Mouse (Mus musculus): ENCODE measurements at regions not wholly inside any gene's neighbourhood (a gene's known extent, or its start where the extent isn't known, plus 50 kb on each side); places are given as distances from the start of the nearest gene placed in this dataset.

DNA sequence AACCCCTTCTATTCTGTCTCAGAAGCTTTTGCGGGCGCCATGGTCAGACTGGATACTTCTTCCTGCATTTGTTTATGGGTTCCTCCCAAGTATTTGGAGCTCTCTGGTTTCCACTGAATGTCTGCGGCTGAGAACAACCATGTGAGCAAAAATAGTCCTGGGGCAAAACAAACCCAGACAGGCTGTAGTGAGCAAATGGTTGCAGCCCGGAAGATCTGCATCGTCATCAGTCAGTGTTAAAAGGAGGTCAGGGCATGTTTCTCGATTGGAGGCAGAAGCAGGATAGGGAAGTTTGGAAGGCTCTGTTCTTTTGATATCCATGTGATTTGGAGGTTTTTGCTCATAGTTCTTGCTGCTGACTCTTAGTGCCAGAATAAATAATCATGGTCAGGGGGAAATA, 492.1 kb upstream of the Jag1 start:
- peak; percentile 5 to 25 for DNase-seq (ENCODE audit: inconsistent age in 2 of 2, low spot score in 1 of 2)

DNA sequence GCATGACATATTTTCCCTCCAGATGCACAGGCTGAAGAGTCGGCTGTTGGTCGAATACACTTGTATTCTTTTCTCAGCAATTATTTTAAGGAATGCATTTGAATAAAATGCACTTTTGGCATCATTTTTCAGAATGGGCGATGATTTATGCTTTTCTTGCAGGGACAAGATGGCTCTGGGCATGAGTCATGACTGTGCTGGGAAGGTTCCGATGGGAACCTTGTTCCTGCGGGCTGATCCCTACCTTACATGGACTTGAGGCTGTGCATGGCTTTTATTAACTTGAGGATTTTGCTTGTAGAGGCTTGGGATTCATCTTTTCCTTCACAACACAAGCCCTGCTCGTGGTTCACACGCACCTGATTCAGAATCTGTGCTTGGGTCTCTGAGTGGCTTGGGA, 481.7 kb upstream of the Jag1 start:
- DNase-seq (ENCODE audit: inconsistent age in 2 of 2, low spot score in 1 of 2), result peak; percentile 28 to 29

DNA sequence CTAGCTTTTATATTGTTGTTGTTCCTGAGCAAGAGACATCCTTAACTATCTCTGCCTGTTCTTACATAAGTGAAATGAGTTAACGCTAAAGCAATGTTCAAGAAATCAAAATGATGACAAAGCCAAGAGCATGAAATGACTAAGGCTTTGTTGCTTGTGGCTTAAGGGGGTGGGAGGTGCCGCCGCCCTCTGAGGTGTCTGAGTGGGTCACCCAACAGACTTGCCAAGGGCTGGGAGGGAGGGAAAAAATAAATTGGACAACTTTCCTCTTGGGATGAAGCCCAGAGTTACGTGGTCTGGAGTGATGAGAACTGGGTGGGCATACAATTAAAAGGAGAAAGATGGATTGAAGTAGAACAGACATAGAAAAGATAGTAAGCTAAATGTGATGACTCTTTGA, 478.1 kb upstream of the Jag1 start:
- DNase-seq (ENCODE audit: inconsistent age in 2 of 2, low spot score in 1 of 2), result no peak

DNA sequence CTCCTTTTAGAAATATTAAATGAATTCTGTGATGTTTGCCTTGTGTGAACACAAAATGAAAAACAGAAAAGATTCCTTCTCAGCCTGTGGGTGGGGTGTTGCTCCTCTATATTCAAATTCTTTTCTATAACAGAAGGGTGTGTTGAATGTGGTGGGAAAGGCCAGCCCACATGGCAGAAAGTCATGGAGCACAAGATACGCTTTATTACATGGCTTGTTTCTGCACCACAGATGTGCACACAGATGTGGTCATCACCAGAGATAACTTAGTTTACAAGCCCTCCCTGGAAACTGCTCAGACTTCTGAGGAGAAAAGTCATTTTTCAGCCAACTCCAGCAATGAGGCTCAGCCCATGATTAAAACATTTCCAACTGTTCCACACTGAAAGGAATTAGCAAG, 475.1 kb upstream of the Jag1 start:
- no peak for DNase-seq (ENCODE audit: inconsistent age in 2 of 2, low spot score in 1 of 2)

DNA sequence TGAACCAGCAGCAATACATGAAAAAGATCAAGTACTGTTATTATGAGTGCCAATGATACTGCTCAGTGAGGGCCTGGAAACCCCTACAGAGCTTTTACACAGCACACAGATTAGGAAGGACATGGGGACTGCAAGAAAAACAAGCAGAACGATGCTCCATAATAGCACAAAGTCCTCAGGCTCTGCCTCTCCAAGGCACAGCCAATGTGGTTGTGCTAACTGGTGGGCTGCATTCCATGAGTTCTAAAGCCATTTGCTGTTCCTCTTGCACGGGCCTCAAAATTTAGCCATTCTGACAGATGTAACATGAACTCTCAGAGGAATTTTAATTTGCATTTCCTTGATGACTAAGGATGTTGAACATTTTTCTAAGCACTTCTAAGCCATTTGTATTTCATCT, 465.0 kb upstream of the Jag1 start:
- no peak for DNase-seq (ENCODE audit: inconsistent age in 2 of 2, low spot score in 1 of 2)

DNA sequence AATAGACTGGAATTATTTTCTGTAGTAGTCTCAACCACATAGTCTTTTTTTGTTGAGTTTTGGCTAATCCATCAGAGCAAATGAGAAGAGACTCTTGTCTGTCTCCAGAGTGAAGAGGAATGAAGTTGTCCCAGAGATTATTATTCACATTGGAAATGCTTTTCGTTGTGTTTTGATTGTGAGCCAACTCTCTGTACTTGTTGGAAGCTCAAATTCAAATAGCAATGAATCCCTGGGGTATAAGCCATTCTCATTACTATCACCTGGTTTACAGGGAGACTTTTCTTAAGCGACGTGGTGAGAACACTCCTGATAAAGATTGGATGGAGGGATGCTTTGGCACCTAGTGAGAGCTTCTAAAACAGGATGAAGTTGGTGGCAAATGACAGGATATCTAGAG, 459.3 kb upstream of the Jag1 start:
- DNase-seq (ENCODE audit: inconsistent age in 2 of 2, low spot score in 1 of 2), result no peak

DNA sequence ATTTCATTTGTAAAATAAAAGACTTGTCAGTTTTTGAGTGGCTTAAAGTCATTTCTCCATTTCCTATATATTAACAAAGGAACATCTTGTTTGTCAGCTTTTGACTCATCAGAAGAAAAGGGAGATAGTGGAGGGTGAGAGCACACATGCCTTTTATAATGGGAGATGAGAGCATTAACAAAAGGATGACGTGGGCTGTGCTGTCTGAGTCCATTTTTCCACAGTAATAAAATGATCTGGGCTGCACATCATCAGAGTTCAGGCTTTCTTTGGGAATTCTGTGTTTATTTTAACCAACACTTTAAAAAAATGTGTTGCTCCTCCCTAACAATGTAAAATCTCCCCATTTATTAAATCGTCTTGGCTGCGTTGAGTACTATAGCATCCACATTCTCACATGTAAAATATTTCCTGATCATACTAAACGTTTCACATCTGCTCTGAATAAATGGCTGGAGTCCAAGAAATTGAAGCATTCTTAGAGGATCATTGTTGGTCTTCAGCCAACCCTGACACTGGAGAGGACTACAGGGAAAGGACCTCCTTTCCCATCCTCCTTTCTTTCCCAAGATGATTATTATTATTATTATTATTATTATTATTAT, 458.5 kb upstream of the Jag1 start:
- no peak for DNase-seq (ENCODE audit: inconsistent age in 2 of 2, low spot score in 1 of 2)

DNA sequence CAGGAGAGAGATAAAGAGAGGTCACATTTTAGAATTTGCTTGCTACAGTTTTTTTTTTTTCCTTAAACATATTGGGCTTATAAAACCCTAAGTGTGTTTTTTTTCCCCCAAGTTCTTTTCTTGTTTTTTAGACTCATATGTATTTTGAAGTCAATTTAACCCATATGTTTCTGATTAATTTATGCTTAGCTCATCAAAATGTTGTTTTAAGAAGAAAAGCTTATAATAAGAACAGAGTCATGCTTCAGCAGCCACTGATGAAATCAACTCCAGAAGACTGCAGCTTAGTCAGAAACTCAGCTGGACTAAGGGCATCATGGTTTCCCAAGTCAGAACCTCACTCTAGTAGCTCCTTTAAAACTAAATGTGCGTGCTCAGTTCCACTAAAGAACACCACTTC, 454.7 kb upstream of the Jag1 start:
- no peak for DNase-seq (ENCODE audit: inconsistent age in 2 of 2, low spot score in 1 of 2)

DNA sequence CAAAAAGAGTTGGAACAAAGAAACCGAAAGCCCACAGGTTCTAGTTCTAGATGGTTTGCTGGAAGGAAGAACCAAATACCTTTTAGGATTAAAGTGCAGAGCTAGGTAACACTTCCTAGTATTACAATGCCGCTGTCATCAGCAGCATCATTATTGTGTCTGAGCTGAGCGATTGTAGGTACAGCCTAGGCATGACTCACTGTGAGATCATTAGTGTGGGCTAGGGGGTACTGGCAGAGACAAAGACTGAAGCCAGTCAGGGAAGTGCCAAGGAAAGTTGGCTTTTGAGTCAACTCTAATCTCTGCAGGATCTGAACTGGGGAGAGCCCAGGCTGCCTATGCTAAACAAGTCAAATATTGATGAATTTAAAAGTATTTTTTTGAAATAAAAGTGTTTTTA, 450.2 kb upstream of the Jag1 start:
- DNase-seq (ENCODE audit: inconsistent age in 2 of 2, low spot score in 1 of 2), result peak in 1 of 2 experiments; percentile 5

DNA sequence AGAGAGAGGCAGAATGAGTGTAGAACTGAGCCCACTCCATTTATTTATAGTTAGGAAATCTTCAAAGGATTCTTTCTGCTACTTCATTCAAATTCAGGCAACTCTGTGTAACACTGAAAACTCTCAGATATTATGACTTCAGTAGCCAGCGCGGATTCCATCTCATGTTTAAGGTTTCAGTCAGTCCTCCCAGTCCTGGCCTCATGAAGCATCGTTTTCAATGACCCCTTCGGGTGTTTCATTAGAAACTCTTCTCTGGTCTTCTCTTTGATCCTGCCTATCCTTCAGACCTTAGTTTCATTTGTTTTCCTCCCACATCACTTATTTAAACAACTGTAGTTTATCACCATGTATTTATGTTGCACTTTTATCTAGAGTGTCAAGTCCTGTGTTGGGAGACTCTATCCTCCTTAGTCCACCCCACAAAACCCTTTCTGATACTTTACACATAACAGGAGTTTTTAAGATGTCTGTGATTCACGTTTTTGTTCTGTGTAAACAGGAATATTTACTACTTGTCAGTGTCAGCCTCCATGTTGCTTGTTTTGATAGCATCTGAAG, 447.7 kb upstream of the Jag1 start:
- no peak for DNase-seq (ENCODE audit: inconsistent age in 2 of 2, low spot score in 1 of 2)

DNA sequence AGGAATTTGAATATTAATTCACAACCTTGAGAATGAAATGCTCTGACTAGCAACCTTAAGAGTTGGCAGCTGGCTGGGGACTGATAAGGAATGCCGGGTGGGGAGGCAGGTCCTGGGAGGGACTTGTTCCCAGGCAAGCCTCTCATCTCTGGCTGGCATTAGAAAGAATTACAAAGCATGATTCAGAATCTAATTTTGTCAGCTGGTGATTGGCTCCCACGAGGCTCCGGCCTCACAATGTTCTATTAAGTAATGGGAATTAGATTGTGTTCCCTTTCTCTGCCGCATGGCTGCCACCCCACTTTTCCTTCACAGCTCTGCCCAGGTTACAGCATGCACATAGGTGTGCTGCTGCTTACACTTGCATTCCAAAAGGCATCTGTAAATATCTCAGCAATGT, 443.9 kb upstream of the Jag1 start:
- DNase-seq (ENCODE audit: inconsistent age in 2 of 2, low spot score in 1 of 2), result peak; percentile 37 to 52

DNA sequence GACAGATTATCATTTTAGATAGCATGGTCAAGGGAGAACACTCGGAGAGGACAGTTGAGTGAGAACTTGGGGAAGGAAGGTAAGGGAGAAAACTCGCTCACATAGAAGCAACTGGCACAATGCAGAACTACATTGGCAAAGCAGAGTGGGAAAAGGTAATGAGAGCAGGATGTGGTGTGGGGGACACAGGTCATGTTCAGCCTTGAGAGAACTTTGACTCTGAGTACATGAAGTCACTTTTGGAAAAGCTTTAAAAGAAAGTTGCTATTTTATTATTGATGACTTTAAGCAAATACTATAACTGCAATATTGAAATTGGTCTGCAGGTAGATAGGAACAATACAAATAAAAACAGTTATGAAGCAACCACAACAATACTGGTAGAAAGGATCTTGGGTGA, 437.4 kb upstream of the Jag1 start:
- DNase-seq (ENCODE audit: inconsistent age in 2 of 2, low spot score in 1 of 2), result no peak

DNA sequence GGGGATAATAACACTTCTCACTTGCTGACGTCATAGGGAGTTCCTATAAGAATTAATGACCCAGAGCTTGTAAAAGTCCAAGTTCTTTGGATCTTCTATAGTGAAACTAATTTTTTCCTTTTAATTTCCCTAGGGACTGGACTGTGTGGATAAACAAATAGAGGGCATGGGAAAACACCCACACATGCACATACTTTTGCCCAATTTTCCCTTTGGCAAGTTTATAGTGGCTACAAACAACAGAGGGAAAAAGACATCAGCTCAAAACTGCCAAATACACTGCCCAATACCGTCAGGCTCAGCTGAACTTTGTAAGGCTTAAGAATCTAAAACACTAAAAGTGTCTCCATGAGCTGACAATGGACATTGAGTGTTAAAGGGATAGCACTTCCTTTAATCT, 420.1 kb upstream of the Jag1 start:
- no peak for DNase-seq (ENCODE audit: inconsistent age in 2 of 2, low spot score in 1 of 2)

DNA sequence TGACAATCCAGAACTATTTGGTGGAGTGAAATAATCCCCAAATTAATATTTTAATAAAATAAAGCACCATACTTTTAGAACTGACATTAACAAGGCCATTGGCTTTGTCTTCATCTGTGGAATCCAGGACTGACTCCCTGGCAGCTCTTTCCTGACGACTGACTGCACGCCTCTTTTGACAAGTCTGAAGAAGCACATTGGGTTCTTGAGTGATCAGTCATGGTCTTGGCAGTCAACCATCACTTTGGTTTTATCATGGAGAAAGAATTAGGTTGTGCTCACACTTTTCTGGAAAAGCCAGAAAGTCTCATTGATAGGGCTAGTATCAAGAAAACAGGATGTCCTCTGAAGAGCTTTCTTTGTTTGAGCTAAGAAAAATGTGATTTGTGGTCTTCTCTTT, 399.8 kb upstream of the Jag1 start:
- no peak for DNase-seq (ENCODE audit: inconsistent age in 2 of 2, low spot score in 1 of 2)

DNA sequence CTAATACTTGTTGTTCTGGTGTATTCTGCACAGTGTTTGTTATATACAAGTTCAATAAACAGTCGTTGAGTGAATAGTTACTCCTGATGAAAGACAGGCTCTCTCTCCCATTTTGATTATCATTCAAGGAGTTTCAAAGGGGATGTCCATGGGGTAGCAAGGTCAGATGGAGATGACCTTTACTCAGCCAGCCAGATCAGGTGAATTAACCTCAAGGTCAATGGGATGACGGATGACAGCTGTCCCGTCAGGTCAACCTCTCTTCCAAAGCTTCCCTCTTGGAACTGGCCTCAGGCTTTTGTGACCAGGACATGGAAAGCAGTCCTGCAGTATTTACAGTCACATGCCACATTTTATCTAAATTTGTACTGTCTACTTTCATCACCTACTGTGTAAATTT, 398.6 kb upstream of the Jag1 start:
- DNase-seq (ENCODE audit: inconsistent age in 2 of 2, low spot score in 1 of 2), result no peak

DNA sequence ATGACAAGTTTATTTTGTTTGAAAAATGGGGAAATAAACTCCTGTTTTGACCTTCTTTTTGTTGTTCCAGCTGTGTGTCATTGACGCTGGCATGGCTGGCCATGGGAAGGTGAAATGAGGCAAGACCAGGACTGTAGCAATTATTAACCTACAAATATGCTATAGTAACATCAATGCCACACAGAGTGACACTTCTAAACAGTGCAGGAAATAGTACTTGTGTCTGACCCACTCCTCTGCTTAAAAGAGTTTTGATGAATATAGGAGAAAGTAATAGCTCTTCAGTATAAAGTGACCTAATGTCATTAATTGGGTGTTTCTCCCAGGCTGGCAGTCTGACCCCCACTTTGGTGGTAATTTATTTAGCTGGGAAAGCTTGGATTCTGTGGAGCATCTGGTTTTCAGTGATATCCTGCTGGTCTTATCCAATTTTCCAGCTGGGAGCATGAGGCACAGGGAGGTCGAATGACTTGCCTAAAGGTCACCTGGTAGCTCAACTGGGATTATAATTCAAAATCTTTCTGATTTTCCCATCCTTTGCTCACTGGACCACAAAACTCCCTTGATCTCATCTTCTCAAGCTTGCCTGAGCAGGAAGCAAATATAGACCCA, 397.6 kb upstream of the Jag1 start:
- no peak for DNase-seq (ENCODE audit: inconsistent age in 2 of 2, low spot score in 1 of 2)

DNA sequence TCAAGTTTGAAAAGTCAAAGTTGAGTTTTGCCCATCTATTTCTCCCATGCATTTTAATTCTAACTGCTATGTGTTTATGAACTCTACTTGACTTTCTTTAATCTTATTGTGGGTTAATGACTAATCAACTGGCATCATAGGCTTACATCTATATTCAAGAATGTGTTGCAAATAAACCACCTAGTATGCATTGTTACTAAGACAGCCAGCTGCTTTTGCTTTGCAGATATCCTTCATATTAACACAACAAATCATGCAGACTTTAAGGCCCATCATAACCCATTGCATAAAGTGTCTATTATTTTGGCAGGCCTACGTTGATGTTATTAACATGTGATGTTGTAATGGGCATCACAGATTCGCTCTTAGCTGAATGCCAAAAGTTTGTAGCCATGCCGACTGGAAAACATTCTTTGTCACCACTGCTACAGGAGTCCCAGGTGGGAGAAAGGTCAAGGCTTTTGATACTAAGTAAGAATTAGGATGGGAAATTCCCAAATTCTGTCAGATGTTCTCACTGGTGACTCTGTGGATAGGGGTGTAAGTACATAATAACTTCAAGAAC, 394.3 kb upstream of the Jag1 start:
- DNase-seq (ENCODE audit: inconsistent age in 2 of 2, low spot score in 1 of 2), result no peak

DNA sequence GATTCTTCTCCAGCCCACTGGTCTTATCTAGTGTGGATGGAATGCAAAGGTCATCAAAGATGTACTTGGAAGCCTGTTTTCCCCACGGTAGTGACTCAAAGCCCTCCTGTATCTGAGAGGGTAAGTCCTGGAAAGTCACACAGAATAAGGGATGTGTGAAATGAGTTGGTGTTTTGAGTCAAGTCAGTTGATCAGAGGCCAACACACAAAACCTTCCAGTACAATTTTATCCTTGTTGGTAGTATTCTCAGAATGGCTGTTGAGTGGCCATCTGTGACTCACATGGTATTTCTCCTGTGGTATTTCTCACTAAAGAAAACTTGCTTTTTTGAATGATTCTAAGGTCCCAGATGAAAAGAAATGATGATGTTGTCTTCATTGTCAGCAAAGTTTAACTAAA, 384.8 kb upstream of the Jag1 start:
- DNase-seq (ENCODE audit: inconsistent age in 2 of 2, low spot score in 1 of 2), result no peak

DNA sequence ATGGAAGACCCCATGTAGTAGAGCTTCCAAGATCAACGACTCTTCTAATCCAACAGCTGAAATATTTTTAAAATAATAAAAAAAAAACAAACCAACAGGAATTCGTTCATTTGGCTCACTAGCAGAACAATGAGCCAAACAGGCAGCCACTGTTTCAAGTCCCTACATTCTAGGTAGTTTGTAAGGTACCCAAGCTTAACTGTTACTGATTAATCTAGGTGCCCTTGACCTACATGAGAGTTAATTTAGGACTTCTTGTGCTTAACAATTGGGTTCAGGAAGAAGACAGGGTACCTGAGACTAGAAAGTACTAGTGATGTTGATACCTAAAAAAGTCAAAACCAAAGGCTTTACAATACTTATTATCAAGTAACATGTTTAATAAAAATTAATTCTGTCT, 381.2 kb upstream of the Jag1 start:
- DNase-seq (ENCODE audit: inconsistent age in 2 of 2, low spot score in 1 of 2), result no peak

DNA sequence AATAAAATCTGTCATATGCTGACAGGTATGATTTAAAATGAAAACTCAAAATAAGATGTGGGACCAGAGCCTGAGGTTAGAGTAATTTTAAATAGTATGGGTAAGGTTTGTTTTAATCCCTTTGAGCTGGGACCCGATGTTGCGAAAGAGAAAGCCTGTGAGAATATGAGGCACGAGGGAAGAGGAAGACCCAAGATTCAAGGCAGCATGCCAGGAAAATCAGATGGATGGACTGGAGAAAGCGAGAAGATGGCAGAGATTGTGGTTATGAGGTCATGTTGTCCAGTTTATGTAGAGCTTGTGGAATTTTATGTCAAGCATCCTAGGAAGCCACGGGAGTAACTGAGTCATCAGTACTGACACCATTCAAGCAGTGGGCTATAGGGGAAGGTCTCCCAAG, 377.2 kb upstream of the Jag1 start:
- DNase-seq (ENCODE audit: inconsistent age in 2 of 2, low spot score in 1 of 2), result no peak

DNA sequence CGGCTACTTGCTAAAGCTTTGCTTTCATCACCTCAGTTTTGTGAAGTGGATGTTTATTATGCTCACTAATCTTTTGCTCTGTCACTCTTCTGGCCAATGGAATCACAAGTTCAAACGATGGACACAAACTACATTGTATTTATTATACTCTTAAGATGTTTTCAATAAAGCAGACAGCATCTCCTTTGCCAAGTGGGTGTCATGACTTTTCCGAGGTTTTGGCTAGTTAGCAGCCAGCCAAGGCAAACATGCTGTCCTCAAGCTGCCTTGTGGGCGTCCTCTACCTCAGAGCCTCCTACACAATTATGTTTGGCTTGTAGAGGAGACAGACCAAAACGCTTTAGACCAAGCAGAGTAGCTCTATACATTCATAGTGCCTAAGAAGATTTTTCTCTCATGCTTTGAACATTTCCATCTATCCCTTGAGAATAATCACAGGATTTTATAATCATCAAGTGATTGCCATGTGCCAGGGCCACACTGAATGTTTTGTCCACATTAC, 372.8 kb upstream of the Jag1 start:
- DNase-seq (ENCODE audit: inconsistent age in 2 of 2, low spot score in 1 of 2), result no peak

DNA sequence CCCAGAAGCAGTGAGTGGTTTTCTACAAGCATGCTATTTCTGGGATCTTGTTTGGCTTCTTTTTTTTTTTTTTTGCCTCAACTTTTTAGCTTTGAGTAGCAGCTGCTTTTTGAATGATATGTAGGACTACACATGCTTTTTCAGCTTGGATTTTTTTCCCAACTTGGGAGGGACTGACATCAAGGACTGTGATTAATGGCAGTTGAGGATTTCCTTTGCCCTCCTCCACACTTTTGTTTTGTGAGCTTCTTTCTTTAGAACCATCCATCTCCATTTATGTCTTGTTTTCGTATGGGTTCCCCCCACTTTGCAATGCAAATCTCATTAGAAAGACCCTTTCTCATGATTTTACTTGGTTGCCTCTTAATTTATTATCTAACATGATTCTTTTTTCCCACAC, 352.3 kb upstream of the Jag1 start:
- DNase-seq (ENCODE audit: inconsistent age in 2 of 2, low spot score in 1 of 2), result no peak
